Mouse (Mus musculus): ENCODE results near the gene Hivep3.

DNA sequence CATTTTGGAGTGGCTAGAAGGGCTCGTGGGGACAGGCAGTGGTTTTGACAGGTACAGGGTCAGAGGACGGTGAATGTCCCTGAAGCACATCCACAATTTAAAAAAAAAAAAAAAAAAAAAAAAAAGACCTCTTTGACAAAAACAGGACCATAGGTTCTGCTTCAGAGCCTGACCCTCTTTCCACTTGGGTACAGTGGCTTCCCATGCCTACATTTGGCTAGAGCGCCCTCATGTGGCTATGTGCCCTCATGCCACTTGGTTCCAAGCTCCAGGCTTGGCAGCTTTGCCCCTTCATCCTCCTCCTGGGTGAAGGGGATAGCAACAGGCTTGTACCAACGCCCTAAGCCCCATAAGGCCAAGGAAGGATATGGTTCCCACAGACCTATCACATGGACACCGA is 371.0 kb downstream of the Hivep3 start:
- peak; percentile 76 for TF ChIP-seq CTCF (IDR thresholded peaks at IDR 0.05; ENCODE audit: borderline replicate concordance, extremely low read depth, insufficient read depth, insufficient read length)
- no peak for TF ChIP-seq POLR2A (IDR thresholded peaks at IDR 0.05; ENCODE audit: borderline replicate concordance, extremely low read depth, insufficient read depth, insufficient read length, poor library complexity, severe bottlenecking)
